Comparison of ENCODE assay signal across 8 mouse cellular contexts in genomic region chr1:178338318-178338641, GRCm38 (mm10). TPM values are rescaled to one million over a fixed set of nuclear protein-coding genes. Genes with fewer than 3 reads are reported as not detected.
DNase-seq lines count a peak whose midpoint lies in the region; ATAC-seq lines count a peak whose summit lies in the region.

No protein-coding gene starts in this region.

- peak overlapping the region; percentile 100 for H3K4me3 ChIP-seq in embryonic facial prominence, embryonic 15.5 days (replicated peaks)
- H3K4me3 ChIP-seq in hindbrain, embryonic 15.5 days, result peak overlapping the region; percentile 80
- peak overlapping the region; percentile 99 for H3K4me3 ChIP-seq in liver, embryonic 13.5 days (replicated peaks)

- 6% methylated on average over 6 of the region's 6 CpGs for WGBS in embryonic facial prominence, embryonic 15.5 days
- 4% methylated on average over 6 of the region's 6 CpGs for WGBS in hindbrain, embryonic 15.5 days
- 7% methylated on average over 6 of the region's 6 CpGs for WGBS in liver, embryonic 13.5 days (ENCODE audit: insufficient replicate concordance)

- ATAC-seq in embryonic facial prominence, embryonic 15.5 days (ENCODE audit: insufficient number of reproducible peaks, low FRiP score, low TSS enrichment, low read depth), result no peak
- no peak for ATAC-seq in hindbrain, embryonic 15.5 days (ENCODE audit: low FRiP score, low read depth)
- ATAC-seq in liver, embryonic 13.5 days (ENCODE audit: low read depth), result no peak

- peak; percentile 68 for DNase-seq in A20 (ENCODE audit: low read depth, low spot score)
- DNase-seq in R1 (ENCODE audit: low read depth, low spot score), result peak; percentile 91
- DNase-seq in liver, embryonic 13.5 days, result peak; percentile 40
- DNase-seq in neural tube, embryonic 10.5 days (ENCODE audit: extremely low spot score, low spot score), result peak; percentile 60
- peak; percentile 30 for DNase-seq in yolk sac, embryonic 10.5 days (ENCODE audit: low spot score)
- DNase-seq in layer of hippocampus, adult 11-12 months (ENCODE audit: low spot score), result no peak

- H3K9me3 ChIP-seq in embryonic facial prominence, embryonic 15.5 days (replicated peaks), result no peaks in the 10 kb centered on the region
- no peaks in the 10 kb centered on the region for H3K9me3 ChIP-seq in hindbrain, embryonic 15.5 days
- H3K9me3 ChIP-seq in liver, embryonic 13.5 days (replicated peaks), result no peaks in the 10 kb centered on the region

- H3K27ac ChIP-seq in embryonic facial prominence, embryonic 15.5 days (replicated peaks), result peak overlapping the region; percentile 99
- H3K27ac ChIP-seq in hindbrain, embryonic 15.5 days (replicated peaks), result peak overlapping the region; percentile 97
- peak overlapping the region; percentile 100 for H3K27ac ChIP-seq in liver, embryonic 13.5 days

- peak overlapping the region; percentile 59 for H3K9ac ChIP-seq in embryonic facial prominence, embryonic 15.5 days
- peak overlapping the region; percentile 100 for H3K9ac ChIP-seq in hindbrain, embryonic 15.5 days
- H3K9ac ChIP-seq in liver, embryonic 13.5 days, result peak overlapping the region; percentile 91

- H3K36me3 ChIP-seq in embryonic facial prominence, embryonic 15.5 days, result peaks cover 11% of the 10 kb centered on the region
- peaks cover 10% of the 10 kb centered on the region for H3K36me3 ChIP-seq in hindbrain, embryonic 15.5 days
- H3K36me3 ChIP-seq in liver, embryonic 13.5 days, result peaks cover 21% of the 10 kb centered on the region

- peak overlapping the region; percentile 51 for H3K4me2 ChIP-seq in embryonic facial prominence, embryonic 15.5 days (replicated peaks)
- H3K4me2 ChIP-seq in hindbrain, embryonic 15.5 days, result peak overlapping the region; percentile 80
- peak overlapping the region; percentile 76 for H3K4me2 ChIP-seq in liver, embryonic 13.5 days

- peaks cover 13% of the 10 kb centered on the region; the same call in 1 of the 2 replicates for H3K4me1 ChIP-seq in embryonic facial prominence, embryonic 15.5 days
- H3K4me1 ChIP-seq in hindbrain, embryonic 15.5 days (replicated peaks), result peaks cover 24% of the 10 kb centered on the region
- H3K4me1 ChIP-seq in liver, embryonic 13.5 days (replicated peaks), result peaks cover 33% of the 10 kb centered on the region

- no peaks in the 10 kb centered on the region for H3K27me3 ChIP-seq in embryonic facial prominence, embryonic 15.5 days
- no peaks in the 10 kb centered on the region for H3K27me3 ChIP-seq in hindbrain, embryonic 15.5 days
- no peaks in the 10 kb centered on the region for H3K27me3 ChIP-seq in liver, embryonic 13.5 days

RNA-seq across cellular contexts. Expression of gene Hnrnpu, which starts 0.7 kb away (rescaled TPM):
- polyA plus RNA-seq in embryonic facial prominence, embryonic 15.5 days (2015; fragmentation: Nextera tagmentation; extraction: Ambion mirVana), result 356 and 362 TPM in 2 replicates
- 278 and 287 TPM in 2 replicates for polyA plus RNA-seq in hindbrain, embryonic 15.5 days (2015; fragmentation: Nextera tagmentation; extraction: Ambion mirVana)
- polyA plus RNA-seq in liver, embryonic 13.5 days (2015; fragmentation: Nextera tagmentation; extraction: Ambion mirVana), result 177 and 260 TPM in 2 replicates

RNA-seq across cellular contexts. Expression of gene Cox20, which starts 19.4 kb away (rescaled TPM):
- 113 and 118 TPM in 2 replicates for polyA plus RNA-seq in embryonic facial prominence, embryonic 15.5 days (2015; fragmentation: Nextera tagmentation; extraction: Ambion mirVana)
- 110 and 131 TPM in 2 replicates for polyA plus RNA-seq in hindbrain, embryonic 15.5 days (2015; fragmentation: Nextera tagmentation; extraction: Ambion mirVana)
- 96.7 and 119 TPM in 2 replicates for polyA plus RNA-seq in liver, embryonic 13.5 days (2015; fragmentation: Nextera tagmentation; extraction: Ambion mirVana)
